Comparison of ENCODE assay signal across 18 mouse cellular contexts in the genomic region with DNA sequence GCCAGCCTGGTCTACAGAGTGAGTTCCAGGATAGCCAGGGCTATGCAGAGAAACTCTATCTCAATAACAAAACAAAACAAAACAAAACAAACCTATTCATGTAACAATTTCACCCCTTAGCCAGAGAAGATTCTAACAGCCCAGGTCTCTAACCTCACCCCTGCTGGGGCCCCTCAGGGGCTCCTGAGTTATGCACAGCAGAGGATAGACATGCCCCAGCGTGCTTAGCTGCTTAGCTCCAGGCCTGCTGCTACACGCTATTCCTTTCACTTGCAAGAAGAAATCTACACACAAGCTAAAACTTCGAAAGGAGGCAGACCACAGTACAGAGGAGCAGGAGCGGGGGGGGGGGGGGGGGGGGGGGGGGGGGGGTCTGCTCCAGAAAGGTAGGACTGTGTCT. TPM values are rescaled to one million over a fixed set of nuclear protein-coding genes. Genes with fewer than 3 reads are reported as not detected.
DNase-seq lines count a peak whose midpoint lies in the region; ATAC-seq and TF ChIP-seq lines count a peak whose summit lies in the region.
"Had no signal": no experiment of that assay in that cellular context is flagged by ENCODE, and none has a peak within 500 bp of the region (broad histone marks: within the 10 kb centered on the region; RNA-seq: fewer than 3 reads in every experiment).

No protein-coding gene starts in this region.

- peaks cover 54% of the 10 kb centered on the region for H3K4me1 ChIP-seq in midbrain, embryonic 10.5 days
- H3K4me1 ChIP-seq in midbrain, embryonic 16.5 days (ENCODE audit: control insufficient read depth, insufficient read depth, low read length), result no peaks in the 10 kb centered on the region; the same call in 1 of the 2 replicates
- peaks cover 2 to 20% of the 10 kb centered on the region in 2 experiments; a peak in 3 of 4 replicates for H3K4me1 ChIP-seq in ES-E14 (ENCODE audit: control insufficient read depth in 2 of 2, insufficient read depth in 2 of 2, low read length in 2 of 2, poor library complexity in 1 of 2)
- H3K4me1 ChIP-seq in limb, embryonic 10.5 days, result peaks cover 60% of the 10 kb centered on the region

- H3K4me2 ChIP-seq in midbrain, embryonic 16.5 days (ENCODE audit: low read length), result no peak overlapping the region
- H3K4me2 ChIP-seq: forebrain, embryonic 12.5 days; heart, embryonic 12.5 days; stomach, embryonic 15.5 days had no signal

- H3K27me3 ChIP-seq in midbrain, embryonic 10.5 days (ENCODE audit: low read depth, poor library complexity, severe bottlenecking), result no peaks in the 10 kb centered on the region
- no peaks in the 10 kb centered on the region for H3K27me3 ChIP-seq in midbrain, embryonic 16.5 days (ENCODE audit: control insufficient read depth, insufficient read depth, low read depth, low read length)
- no peaks in the 10 kb centered on the region for H3K27me3 ChIP-seq in limb, embryonic 10.5 days (ENCODE audit: low read depth, poor library complexity, severe bottlenecking)
- H3K27me3 ChIP-seq: forebrain, embryonic 12.5 days; heart, embryonic 12.5 days; stomach, embryonic 15.5 days had no signal

- no peaks in the 10 kb centered on the region for H3K36me3 ChIP-seq in midbrain, embryonic 10.5 days
- H3K36me3 ChIP-seq in midbrain, embryonic 16.5 days (ENCODE audit: control insufficient read depth, insufficient read depth, low read length), result no peaks in the 10 kb centered on the region
- H3K36me3 ChIP-seq in ES-E14 (ENCODE audit: control insufficient read depth, insufficient read depth, low read length, poor library complexity, severe bottlenecking), result no peaks in the 10 kb centered on the region
- no peaks in the 10 kb centered on the region for H3K36me3 ChIP-seq in limb, embryonic 10.5 days
- H3K36me3 ChIP-seq: forebrain, embryonic 12.5 days; heart, embryonic 12.5 days; hindbrain, embryonic 10.5 days; stomach, embryonic 15.5 days had no signal

- DNase-seq in midbrain, embryonic 10.5 days (ENCODE audit: low spot score), result peak; percentile 12
- DNase-seq in ES-E14 (ENCODE audit: low read depth, low spot score), result no peak
- DNase-seq in embryo, embryonic 10.5 days (ENCODE audit: low spot score), result peak; percentile 58
- DNase-seq in limb, embryonic 10.5 days (ENCODE audit: low spot score), result no peak
- no peak for DNase-seq in adrenal gland, adult 18-20 months (ENCODE audit: low spot score in 2 of 2)
- DNase-seq in adrenal gland, postnatal 10 days, result no peak
- DNase-seq: cerebellum, adult 9-11 months; gastrocnemius, postnatal 14 days; kidney, adult 18-20 months; kidney, postnatal 36 days; layer of hippocampus, adult 9-11 months; thymus, postnatal 25 days had no signal

- 62% methylated on average over 4 of the region's 4 CpGs for WGBS in midbrain, embryonic 10.5 days
- 37% methylated on average over 3 of the region's 4 CpGs for WGBS in midbrain, embryonic 16.5 days
- 45% methylated on average over 4 of the region's 4 CpGs for WGBS in limb, embryonic 10.5 days

- in situ Hi-C loops in ES-E14 (cut with MboI; ENCODE audit: low sequenced_read_pairs in 2 of 2, unreplicated experiment in 2 of 2), result no loop called here

- H3K9ac ChIP-seq in midbrain, embryonic 16.5 days (ENCODE audit: low read depth, low read length), result no peak overlapping the region
- no peak overlapping the region for H3K9ac ChIP-seq in ES-E14 (ENCODE audit: insufficient read depth, low read depth, low read length, poor library complexity, severe bottlenecking)
- H3K9ac ChIP-seq: forebrain, embryonic 12.5 days; heart, embryonic 12.5 days; stomach, embryonic 15.5 days had no signal

- no peak overlapping the region for H3K4me3 ChIP-seq in midbrain, embryonic 10.5 days
- H3K4me3 ChIP-seq in midbrain, embryonic 16.5 days (ENCODE audit: low read depth, low read length), result no peak overlapping the region
- 0 out of 4 replicates have a peak overlapping the region, but pooled peaks of 1 of the 2 experiments have one; percentile 36 for H3K4me3 ChIP-seq in ES-E14 (ENCODE audit: insufficient read depth in 1 of 2, low read depth in 1 of 2, low read length in 2 of 2, poor library complexity in 1 of 2, severe bottlenecking in 1 of 2)
- H3K4me3 ChIP-seq in limb, embryonic 10.5 days, result no peak overlapping the region
- H3K4me3 ChIP-seq: forebrain, embryonic 12.5 days; heart, embryonic 12.5 days; hindbrain, embryonic 10.5 days; stomach, embryonic 15.5 days had no signal

- H3K9me3 ChIP-seq in midbrain, embryonic 10.5 days (replicated peaks), result no peaks in the 10 kb centered on the region
- H3K9me3 ChIP-seq in midbrain, embryonic 16.5 days (replicated peaks; ENCODE audit: control insufficient read depth, low read length, poor library complexity, severe bottlenecking), result no peaks in the 10 kb centered on the region
- no peaks in the 10 kb centered on the region for H3K9me3 ChIP-seq in ES-E14 (ENCODE audit: control insufficient read depth, insufficient read depth, low read depth, low read length)
- no peaks in the 10 kb centered on the region for H3K9me3 ChIP-seq in limb, embryonic 10.5 days (replicated peaks)
- H3K9me3 ChIP-seq: forebrain, embryonic 12.5 days; heart, embryonic 12.5 days; hindbrain, embryonic 10.5 days; stomach, embryonic 15.5 days had no signal

- no peak for ATAC-seq in midbrain, embryonic 16.5 days
- ATAC-seq in cerebellum, adult (ENCODE audit: insufficient number of reproducible peaks, low FRiP score, low TSS enrichment), result no peak

- no peak overlapping the region; the same call in 1 of the 2 replicates for H3K27ac ChIP-seq in midbrain, embryonic 10.5 days (replicated peaks)
- no peak overlapping the region for H3K27ac ChIP-seq in midbrain, embryonic 16.5 days (ENCODE audit: low read length)
- H3K27ac ChIP-seq in ES-E14 (ENCODE audit: insufficient read depth, low read depth, low read length, poor library complexity, severe bottlenecking), result peak overlapping the region; percentile 20; the same call in 1 of the 2 replicates
- H3K27ac ChIP-seq in limb, embryonic 10.5 days, result 0 out of 2 replicates have a peak overlapping the region, but pooled peaks have one; percentile 14
- H3K27ac ChIP-seq: forebrain, embryonic 12.5 days had no signal

TF ChIP-seq in ES-E14, 5 proteins besides CTCF, POLR2A, EP300 and RAD21:
- TF ChIP-seq MAFK (IDR thresholded peaks at IDR 0.05; ENCODE audit: insufficient read depth, low read depth, low read length) (no peak), ZNF384 (IDR thresholded peaks at IDR 0.05; ENCODE audit: low read depth, low read length) (no peak), HCFC1 (IDR thresholded peaks at IDR 0.05; ENCODE audit: borderline replicate concordance, insufficient read depth, low read length) (no peak), CHD2 (IDR thresholded peaks at IDR 0.05; ENCODE audit: low read depth, low read length) (no peak), ZC3H11A (IDR thresholded peaks at IDR 0.05; ENCODE audit: borderline replicate concordance, low read depth, low read length) (no peak)

RNA-seq across cellular contexts. Expression of a gene that starts 4.3 kb away (rescaled TPM):
- polyA plus RNA-seq in midbrain, embryonic 10.5 days (2016; fragmentation: Nextera tagmentation; extraction: Ambion mirVana), result 61.4 and 63.3 TPM in 2 replicates
- polyA plus RNA-seq in midbrain, embryonic 16.5 days (2015; fragmentation: Nextera tagmentation; extraction: Ambion mirVana), result 78.7 and 87.3 TPM in 2 replicates
- 49.7 and 60.5 TPM in 2 replicates for total RNA-seq in ES-E14 (2012; rRNA removed)
- 59.3 and 59.5 TPM in 2 replicates for polyA plus RNA-seq in limb, embryonic 10.5 days (2016; fragmentation: Nextera tagmentation; extraction: Ambion mirVana)
- 10 to 100 TPM; 45.8 to 48.8 TPM for total RNA-seq in adrenal gland, adult 18-20 months (2021)
- total RNA-seq in adrenal gland, postnatal 10 days (2021), result 10 to 100 TPM; 39.8 to 57.2 TPM

Comparison
In these comparisons a context has a peak if more than half of its experiments do, and no peak if none do; other contexts are left out.
1. DNase-seq: peak in midbrain, embryonic 10.5 days (single experiment) and embryo, embryonic 10.5 days (single experiment); none in ES-E14 (single experiment), limb, embryonic 10.5 days (single experiment), adrenal gland, adult 18-20 months (0 of 2) and adrenal gland, postnatal 10 days (single experiment).
2. H3K27ac ChIP-seq: peak in ES-E14 (single experiment) and limb, embryonic 10.5 days (single experiment); none in midbrain, embryonic 10.5 days (single experiment) and midbrain, embryonic 16.5 days (single experiment).